ENCODE assay signal across 8 mouse cellular contexts in genomic region chr12:71778137-71778536, GRCm38 (mm10). TPM values are rescaled to one million over a fixed set of nuclear protein-coding genes. Genes with fewer than 3 reads are reported as not detected.
A peak's percentile ranks its signal among the peaks of the same experiment; 100 is the strongest.
DNase-seq lines count a peak whose midpoint lies in the region; ATAC-seq and TF ChIP-seq lines count a peak whose summit lies in the region.

No protein-coding gene starts in this region.

- H3K36me3 ChIP-seq in embryonic facial prominence, embryonic 13.5 days: no peaks in the 10 kb centered on the region
- no peaks in the 10 kb centered on the region for H3K36me3 ChIP-seq in midbrain, postnatal 0 days (ENCODE audit: insufficient read depth, low read length)

- 28% methylated on average over 14 of the region's 14 CpGs for WGBS in embryonic facial prominence, embryonic 13.5 days
- 27% methylated on average over 14 of the region's 14 CpGs for WGBS in midbrain, postnatal 0 days

- no peak overlapping the region for H3K27ac ChIP-seq in embryonic facial prominence, embryonic 13.5 days
- H3K27ac ChIP-seq in midbrain, postnatal 0 days (ENCODE audit: low read depth, low read length): no peak overlapping the region

- peaks cover 12% of the 10 kb centered on the region; the same call in 1 of the 2 replicates for H3K4me1 ChIP-seq in embryonic facial prominence, embryonic 13.5 days
- no peaks in the 10 kb centered on the region for H3K4me1 ChIP-seq in midbrain, postnatal 0 days (ENCODE audit: insufficient read depth, low read length)

- no peaks in the 10 kb centered on the region for H3K27me3 ChIP-seq in embryonic facial prominence, embryonic 13.5 days
- no peaks in the 10 kb centered on the region for H3K27me3 ChIP-seq in midbrain, postnatal 0 days (ENCODE audit: insufficient read depth, low read length)

- H3K4me2 ChIP-seq in embryonic facial prominence, embryonic 13.5 days: peak overlapping the region; percentile 49
- H3K4me2 ChIP-seq in midbrain, postnatal 0 days (ENCODE audit: low read depth, low read length, poor library complexity, severe bottlenecking): peak overlapping the region; percentile 28

- intact Hi-C loops in heart, postnatal 14 days (cut with DNase I): no loop called here
- intact Hi-C loops in left cerebral cortex, postnatal 14 days (cut with DNase I): no loop called here

- no peak for ATAC-seq in embryonic facial prominence, embryonic 13.5 days (ENCODE audit: insufficient number of reproducible peaks, insufficient read depth, low FRiP score, low TSS enrichment, low read depth)
- ATAC-seq in midbrain, postnatal 0 days (ENCODE audit: low FRiP score): no peak
- ATAC-seq in erythroid progenitor cell, adult 5-6 weeks (replicated peaks; ENCODE audit: low FRiP score, poor library complexity, severe bottlenecking): no peak

- H3K9ac ChIP-seq in embryonic facial prominence, embryonic 13.5 days: no peak overlapping the region
- no peak overlapping the region for H3K9ac ChIP-seq in midbrain, postnatal 0 days (replicated peaks; ENCODE audit: low read length, poor library complexity, severe bottlenecking)

- peak; percentile 53 to 68 for DNase-seq in cerebellum, postnatal 10 days
- DNase-seq in cerebellum, adult 8-10 months: no peak
- DNase-seq in heart, postnatal 14 days: peak; percentile 31 to 32
- peak; percentile 40 to 47 for DNase-seq in left cerebral cortex, postnatal 14 days (ENCODE audit: low spot score in 2 of 2)
- DNase-seq in midbrain, postnatal 0 days (ENCODE audit: low spot score): peak; percentile 71
- DNase-seq in adrenal gland, adult 18-20 months (ENCODE audit: low spot score in 2 of 2): no peak

- TF ChIP-seq CTCF in midbrain, postnatal 0 days (IDR thresholded peaks at IDR 0.05): no peak

- H3K4me3 ChIP-seq in embryonic facial prominence, embryonic 13.5 days: peak overlapping the region; percentile 11; the same call in 1 of the 2 replicates
- peak overlapping the region; percentile 12 for H3K4me3 ChIP-seq in midbrain, postnatal 0 days (ENCODE audit: low read depth, low read length)

- no peaks in the 10 kb centered on the region for H3K9me3 ChIP-seq in embryonic facial prominence, embryonic 13.5 days
- H3K9me3 ChIP-seq in midbrain, postnatal 0 days (ENCODE audit: low read length): no peaks in the 10 kb centered on the region

RNA-seq across cellular contexts. Expression of gene Daam1, which starts 52.7 kb away (rescaled TPM):
- 10.4 and 12.0 TPM in 2 replicates for polyA plus RNA-seq in embryonic facial prominence, embryonic 13.5 days (2015; fragmentation: Nextera tagmentation; extraction: Ambion mirVana)
- total RNA-seq in heart, postnatal 14 days (2021): 10 to 100 TPM; 67.5 to 70.7 TPM
- total RNA-seq in left cerebral cortex, postnatal 14 days (2021): 10 to 100 TPM; 65.9 to 67.3 TPM
- total RNA-seq in midbrain, postnatal 0 days (2014; rRNA removed): 86.0 and 94.4 TPM in 2 replicates
- 25.8 and 27.3 TPM in 2 replicates for polyA plus RNA-seq in midbrain, postnatal 0 days (2015; fragmentation: Nextera tagmentation; extraction: Ambion mirVana)
- total RNA-seq in adrenal gland, adult 18-20 months (2021): 10 to 100 TPM; 18.8 to 21.2 TPM
- total RNA-seq in erythroid progenitor cell, adult 5-6 weeks (2015; ENCODE audit: low replicate concordance): 63.8 and 75.5 TPM in 2 replicates
- 78.1 and 90.7 TPM in 2 replicates for total RNA-seq in erythroid progenitor cell, adult 5-6 weeks (2017; ENCODE audit: low replicate concordance)

Comparison
In these comparisons a context has a peak if more than half of its experiments do, and no peak if none do; other contexts are left out.
1. DNase-seq: peak in cerebellum, postnatal 10 days (2 of 2), heart, postnatal 14 days (2 of 2), left cerebral cortex, postnatal 14 days (2 of 2) and midbrain, postnatal 0 days (single experiment); none in cerebellum, adult 8-10 months (single experiment) and adrenal gland, adult 18-20 months (0 of 2).